Mouse (Mus musculus) limb, embryonic 14.5 days (tissue): ENCODE measurements around the gene Cryzl2. TPM values are rescaled to one million over a fixed set of nuclear protein-coding genes. Genes with fewer than 3 reads are reported as not detected.

ENCODE experiments used
- ATAC-seq: fragments of 200-750 bp; cut with Nextera tagmentation; 2 replicates; pipeline ENCODE4 v1.8.0; 2017; ENCODE audit warnings: low read depth, moderate number of reproducible peaks, moderate TSS enrichment; ENCODE audit not compliant: low FRiP score
- DNase-seq: peaks from one replicate; pipeline ENCODE4 v3.0.0-alpha.2; 2015; ENCODE audit warnings: low spot score
- H3K27ac ChIP-seq: fragments of 300-500 bp; sonication (generic); replicated peaks from 2 replicates; pipeline ENCODE4 v1.5.1; 2014; ENCODE audit warnings: low read depth, mild to moderate bottlenecking, low read length, moderate library complexity, mixed read lengths
- H3K27me3 ChIP-seq: fragments of 300-500 bp; sonication (generic); 2 replicates; pipeline ENCODE4 v1.6.1; 2014; ENCODE audit warnings: low read length, mixed read lengths; ENCODE audit not compliant: control insufficient read depth, insufficient read depth
- H3K36me3 ChIP-seq: fragments of 300-500 bp; sonication (generic); 2 replicates; pipeline ENCODE4 v1.6.1; 2014; ENCODE audit warnings: mild to moderate bottlenecking, low read length, moderate library complexity, mixed read lengths; ENCODE audit not compliant: control insufficient read depth, insufficient read depth
- H3K4me1 ChIP-seq: fragments of 300-500 bp; sonication (generic); 2 replicates; pipeline ENCODE4 v1.6.1; 2014; ENCODE audit warnings: antibody characterized with exemption, low read length, mixed read lengths; ENCODE audit not compliant: control insufficient read depth, insufficient read depth
- H3K4me2 ChIP-seq: fragments of 300-500 bp; sonication (generic); replicated peaks from 2 replicates; pipeline ENCODE4 v1.6.1; 2014; ENCODE audit warnings: low read depth, mild to moderate bottlenecking, low read length, moderate library complexity; ENCODE audit not compliant: severe bottlenecking
- H3K4me3 ChIP-seq: fragments of 300-500 bp; sonication (generic); replicated peaks from 2 replicates; pipeline ENCODE4 v1.5.1; 2014; ENCODE audit warnings: low read length
- H3K9ac ChIP-seq: fragments of 300-500 bp; sonication (generic); 2 replicates; pipeline ENCODE4 v1.6.1; 2014; ENCODE audit warnings: mild to moderate bottlenecking, low read depth, low read length, moderate library complexity; ENCODE audit not compliant: severe bottlenecking
- H3K9me3 ChIP-seq: fragments of 300-500 bp; sonication (generic); 2 replicates; pipeline ENCODE4 v1.6.1; 2016; ENCODE audit warnings: low read length; ENCODE audit not compliant: control insufficient read depth
- POLR2A ChIP-seq: fragments of 200-500 bp; IDR thresholded peaks from 2 replicates; pipeline ENCODE4 v1.8.0; 2012; ENCODE audit warnings: inconsistent platforms, mild to moderate bottlenecking, moderate library complexity, borderline replicate concordance; ENCODE audit not compliant: insufficient read depth, insufficient read length; ENCODE audit errors: extremely low read depth
- WGBS: fragments of 180-500 bp; shearing (Covaris S2); extraction: QIAGEN DNeasy Blood & Tissue Kit; methylation state at CpG from one replicate; pipeline ENCODE4 v1.1.7; 2014; 5-methylcytosine and 5-hydroxymethylcytosine counted together
- polyA plus RNA-seq, 2 experiments: library from polyadenylated mRNA; depleted of rRNA in 1 of 2; stranded (reverse) in 1 of 2; unstranded in 1 of 2; fragments of >200 nt; fragmentation: Nextera tagmentation in 1 of 2; extraction: Ambion mirVana in 1 of 2; gene quantifications; 2 replicates each; pipeline versions ENCODE4 v1.2.1 to v1.2.3; 2012 to 2014

The Cryzl2 gene
- polyA plus RNA-seq, 2 experiments, result 8.7 to 12.9 TPM

GRCm38 (mm10) chr1:157425741-157426427 lies 32.5 kb upstream of the Cryzl2 start:
- DNase-seq (peak; percentile 39), ATAC-seq (peak; percentile 74)
- no peak overlapping the region for H3K4me2 ChIP-seq
- H3K4me3 ChIP-seq, result no peak overlapping the region
- WGBS, result 42% methylated on average over 8 of the region's 8 CpGs
- no peaks in the 10 kb centered on the region for H3K9me3 ChIP-seq
- no peak for TF ChIP-seq POLR2A
- no peaks in the 10 kb centered on the region for H3K36me3 ChIP-seq
- no peaks in the 10 kb centered on the region for H3K4me1 ChIP-seq
- no peak overlapping the region for H3K9ac ChIP-seq
- H3K27ac ChIP-seq, result no peak overlapping the region
- H3K27me3 ChIP-seq, result no peaks in the 10 kb centered on the region

- H3K4me1 ChIP-seq, result no peaks in the 10 kb centered on the region
- H3K9ac ChIP-seq, result no peak overlapping the region
- H3K27ac ChIP-seq, result no peak overlapping the region
- ATAC-seq (no peak), DNase-seq (no peak)
- TF ChIP-seq POLR2A, result no peak
- no peaks in the 10 kb centered on the region for H3K27me3 ChIP-seq
- H3K4me2 ChIP-seq, result no peak overlapping the region
- WGBS, result 71% methylated on average over 1 of the region's 1 CpGs
- no peak overlapping the region for H3K4me3 ChIP-seq
- H3K36me3 ChIP-seq, result no peaks in the 10 kb centered on the region
- H3K9me3 ChIP-seq, result no peaks in the 10 kb centered on the region
Measured at GRCm38 (mm10) chr1:157426933-157427332, 31.4 kb upstream of the Cryzl2 start.

DNA sequence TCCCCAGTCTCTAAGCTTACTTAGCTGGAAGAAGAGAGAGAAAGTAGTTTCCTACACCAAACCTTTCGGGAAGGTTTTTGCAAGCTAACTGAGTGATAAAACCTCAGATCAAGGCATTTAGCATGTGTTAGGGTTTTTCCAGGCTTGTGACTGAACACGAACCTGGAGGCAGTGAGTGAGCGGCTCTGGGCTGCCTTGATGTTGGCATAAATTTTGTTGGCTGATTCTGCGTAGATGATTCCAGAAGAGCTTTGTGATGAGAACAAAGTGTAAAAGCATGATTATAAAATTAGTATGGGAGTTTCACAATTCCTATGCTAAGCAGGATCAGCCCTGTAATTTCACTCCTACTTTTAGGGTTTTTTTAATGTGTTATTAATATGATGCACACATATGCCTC lies 30.8 kb upstream of the Cryzl2 start:
- DNase-seq, result no peak
- no peak for TF ChIP-seq POLR2A
- no peak overlapping the region for H3K27ac ChIP-seq
- H3K36me3 ChIP-seq, result no peaks in the 10 kb centered on the region
- H3K4me1 ChIP-seq, result no peaks in the 10 kb centered on the region
- no peak for ATAC-seq
- no peak overlapping the region for H3K4me2 ChIP-seq
- no peaks in the 10 kb centered on the region for H3K9me3 ChIP-seq
- no peak overlapping the region for H3K9ac ChIP-seq
- no peak overlapping the region for H3K4me3 ChIP-seq
- 80% methylated on average over 4 of the region's 4 CpGs for WGBS
- H3K27me3 ChIP-seq, result no peaks in the 10 kb centered on the region

DNA sequence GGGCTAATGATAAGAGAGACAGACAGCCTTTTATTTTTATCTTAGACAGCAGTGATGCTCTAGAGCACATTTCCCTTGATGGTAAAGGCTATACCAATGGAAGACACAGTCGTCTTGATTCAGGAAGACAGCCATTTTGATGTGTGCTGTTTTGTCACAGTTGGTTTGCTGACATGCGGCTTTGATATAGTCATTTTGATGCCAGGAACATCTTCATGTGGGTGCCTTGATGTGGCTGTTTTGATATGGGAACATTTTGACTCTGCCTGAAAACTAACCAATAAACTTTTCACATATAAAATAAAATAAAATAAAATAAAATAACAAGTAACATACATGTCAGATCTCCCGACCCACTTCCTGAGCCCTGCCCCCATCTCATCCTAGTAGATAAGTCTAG lies 30.0 kb upstream of the Cryzl2 start:
- no peak overlapping the region for H3K4me3 ChIP-seq
- H3K27ac ChIP-seq, result no peak overlapping the region
- H3K27me3 ChIP-seq, result no peaks in the 10 kb centered on the region
- WGBS, result 90% methylated on average over 3 of the region's 3 CpGs
- no peak overlapping the region for H3K9ac ChIP-seq
- DNase-seq (no peak), ATAC-seq (no peak)
- no peaks in the 10 kb centered on the region for H3K4me1 ChIP-seq
- H3K9me3 ChIP-seq, result no peaks in the 10 kb centered on the region
- no peaks in the 10 kb centered on the region for H3K36me3 ChIP-seq
- no peak overlapping the region for H3K4me2 ChIP-seq
- no peak for TF ChIP-seq POLR2A

- no peak overlapping the region for H3K4me3 ChIP-seq
- no peaks in the 10 kb centered on the region for H3K36me3 ChIP-seq
- H3K9ac ChIP-seq, result no peak overlapping the region
- H3K27me3 ChIP-seq, result no peaks in the 10 kb centered on the region
- no peaks in the 10 kb centered on the region for H3K4me1 ChIP-seq
- H3K9me3 ChIP-seq, result no peaks in the 10 kb centered on the region
- no peak overlapping the region for H3K27ac ChIP-seq
- DNase-seq, result no peak
- no peak for ATAC-seq
- H3K4me2 ChIP-seq, result no peak overlapping the region
- 53% methylated on average over 3 of the region's 3 CpGs for WGBS
- no peak for TF ChIP-seq POLR2A
Measured at GRCm38 (mm10) chr1:157433316-157433715, 25.1 kb upstream of the Cryzl2 start.

DNA sequence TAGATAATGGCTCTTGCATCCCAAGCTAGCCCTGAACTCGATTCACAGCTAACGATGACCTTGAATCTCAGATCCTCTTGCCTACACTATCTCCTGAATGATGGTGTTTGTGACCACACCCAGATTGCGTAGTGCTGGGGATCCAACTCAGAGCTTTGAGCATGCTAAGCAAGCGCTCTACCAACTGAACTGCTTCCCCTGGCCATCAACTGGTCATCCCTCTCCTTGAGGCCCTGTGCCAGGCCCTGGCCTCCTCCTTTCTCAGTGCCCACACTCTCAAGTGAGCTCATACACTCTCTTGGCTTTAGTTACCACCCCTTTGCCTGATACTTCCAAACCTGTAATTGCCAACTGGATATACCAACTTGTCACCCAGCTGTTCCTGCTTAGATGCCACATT lies 24.0 kb upstream of the Cryzl2 start:
- ATAC-seq, result no peak
- Histone ChIP-seq H3K4me3 (no peak overlapping the region), H3K27ac (no peak overlapping the region), H3K36me3 (no peaks in the 10 kb centered on the region), H3K9ac (no peak overlapping the region), H3K4me2 (no peak overlapping the region), H3K4me1 (no peaks in the 10 kb centered on the region), H3K9me3 (no peaks in the 10 kb centered on the region), H3K27me3 (no peaks in the 10 kb centered on the region)
- 92% methylated on average over 4 of the region's 4 CpGs for WGBS
- no peak for DNase-seq
- TF ChIP-seq POLR2A, result no peak
